Mouse (Mus musculus) midbrain, embryonic 13.5 days (tissue): ENCODE data around the gene Zfp213. TPM values are rescaled to one million over a fixed set of nuclear protein-coding genes. Genes with fewer than 3 reads are reported as not detected.

Experiments
- ATAC-seq: fragments of 200-750 bp; cut with Nextera tagmentation; 2 replicates; pipeline ENCODE4 v1.8.0; 2017; ENCODE audit warnings: mild to moderate bottlenecking, moderate TSS enrichment, moderate library complexity
- H3K27ac ChIP-seq: fragments of 300-500 bp; sonication (generic); 2 replicates; pipeline ENCODE4 v1.5.1; 2015; ENCODE audit warnings: inconsistent platforms, mild to moderate bottlenecking, moderate library complexity
- H3K27me3 ChIP-seq: fragments of 300-500 bp; sonication (generic); 2 replicates; pipeline ENCODE4 v1.6.1; 2015; ENCODE audit warnings: mild to moderate bottlenecking, inconsistent platforms
- H3K36me3 ChIP-seq: fragments of 300-500 bp; sonication (generic); 2 replicates; pipeline ENCODE4 v1.6.1; 2015; ENCODE audit warnings: mild to moderate bottlenecking, inconsistent platforms
- H3K4me1 ChIP-seq: fragments of 300-500 bp; sonication (generic); replicated peaks from 2 replicates; pipeline ENCODE4 v1.6.1; 2015; ENCODE audit warnings: inconsistent platforms
- H3K4me2 ChIP-seq: fragments of 300-500 bp; sonication (generic); replicated peaks from 2 replicates; pipeline ENCODE4 v1.6.1; 2015; ENCODE audit warnings: moderate library complexity, mild to moderate bottlenecking, inconsistent platforms
- H3K4me3 ChIP-seq: fragments of 300-500 bp; sonication (generic); replicated peaks from 2 replicates; pipeline ENCODE4 v1.5.1; 2015; ENCODE audit warnings: mild to moderate bottlenecking, inconsistent platforms
- H3K9ac ChIP-seq: fragments of 300-500 bp; sonication (generic); replicated peaks from 2 replicates; pipeline ENCODE4 v1.6.1; 2015; ENCODE audit warnings: mild to moderate bottlenecking, inconsistent platforms
- H3K9me3 ChIP-seq: fragments of 300-500 bp; sonication (generic); 2 replicates; pipeline ENCODE4 v1.6.1; 2016; ENCODE audit warnings: mild to moderate bottlenecking, inconsistent platforms
- WGBS: fragments of 180-500 bp; shearing (Covaris S2); methylation state at CpG from one replicate; pipeline ENCODE4 v1.1.7; 2015; 5-methylcytosine and 5-hydroxymethylcytosine counted together
- polyA plus RNA-seq: library from polyadenylated mRNA; unstranded; fragments of >200 nt; fragmentation: Nextera tagmentation; extraction: Ambion mirVana; gene quantifications from 2 replicates; pipeline ENCODE4 v1.2.1, GENCODE M21; 2015

Gene Zfp213
- polyA plus RNA-seq, 1 experiment from 2014 or later, result 20.4 TPM

DNA sequence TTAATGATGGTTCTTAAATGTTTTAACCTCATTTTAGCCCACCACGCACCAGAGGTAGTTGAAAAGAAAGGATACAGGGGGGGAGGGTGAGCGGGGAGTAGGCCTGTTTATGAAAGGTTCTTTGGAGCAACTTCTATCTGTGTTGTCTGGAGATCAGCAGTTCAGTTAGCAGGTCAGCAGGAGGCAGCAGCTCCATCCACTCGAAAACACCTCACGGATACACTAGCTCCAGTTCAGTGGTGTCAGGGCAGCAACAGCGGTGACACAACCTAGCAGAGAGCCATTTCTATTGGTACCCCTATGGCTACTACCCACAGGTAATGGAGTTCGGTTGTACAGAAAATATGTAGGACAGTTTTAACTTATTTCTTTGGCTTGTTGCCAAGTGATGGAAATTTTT, 6.0 kb upstream of the Zfp213 start:
- Histone ChIP-seq H3K9me3 (no peaks in the 10 kb centered on the region), H3K27me3 (no peaks in the 10 kb centered on the region), H3K4me1 (peaks cover 3% of the 10 kb centered on the region), H3K36me3 (peaks cover 28% of the 10 kb centered on the region), H3K4me2 (no peak overlapping the region), H3K4me3 (no peak overlapping the region), H3K9ac (no peak overlapping the region), H3K27ac (no peak overlapping the region)
- no peak for ATAC-seq
- 39% methylated on average over 6 of the region's 6 CpGs for WGBS

DNA sequence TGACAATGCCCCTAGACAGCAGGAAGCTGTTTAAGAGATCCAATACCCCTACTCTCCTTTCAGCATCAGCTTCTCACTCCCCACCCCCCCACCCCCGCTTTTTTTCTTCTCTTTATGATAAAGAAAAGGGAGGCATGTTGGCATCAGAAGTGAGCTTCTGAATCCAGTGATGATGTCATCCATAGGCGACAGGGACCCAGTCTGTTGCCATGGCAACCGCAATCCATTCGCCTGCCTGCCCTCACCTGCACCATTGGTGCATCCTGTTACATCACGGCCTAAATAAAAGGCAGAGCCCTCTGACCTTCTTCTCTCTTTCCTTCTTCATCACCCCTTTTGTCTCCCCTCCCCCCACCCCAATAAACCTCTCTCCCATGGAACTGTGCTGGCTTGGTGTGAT, 4.3 kb upstream of the Zfp213 start:
- no peak for ATAC-seq

DNA sequence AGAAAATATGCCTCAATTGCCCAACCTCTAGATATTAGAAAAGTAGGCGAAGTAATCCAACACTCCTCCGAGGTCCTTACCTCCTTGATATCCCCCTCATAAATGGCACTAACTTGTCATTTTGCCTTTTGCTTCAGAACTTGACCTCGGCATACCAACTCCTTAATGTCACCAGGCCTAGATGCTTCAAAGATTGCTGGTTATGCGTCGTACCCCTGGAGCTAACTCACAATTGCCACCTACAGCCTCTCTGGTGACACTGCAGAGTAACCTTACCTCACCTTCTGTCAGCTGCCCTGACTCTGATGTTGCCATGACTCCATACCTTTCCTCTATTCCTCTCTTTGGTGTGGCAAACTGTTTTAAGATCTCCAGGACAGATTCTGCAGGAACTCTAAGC, 2.7 kb upstream of the Zfp213 start:
- Histone ChIP-seq H3K4me2 (no peak overlapping the region), H3K36me3 (no peaks in the 10 kb centered on the region), H3K4me1 (peaks cover 15% of the 10 kb centered on the region), H3K4me3 (no peak overlapping the region), H3K9me3 (no peaks in the 10 kb centered on the region), H3K9ac (no peak overlapping the region), H3K27ac (no peak overlapping the region), H3K27me3 (no peaks in the 10 kb centered on the region)
- 61% methylated on average over 5 of the region's 5 CpGs for WGBS
- ATAC-seq, result no peak

More for the DNA sequence above, 4.3 kb upstream of the Zfp213 start:
- H3K4me3 ChIP-seq, result no peak overlapping the region
- H3K9me3 ChIP-seq, result no peaks in the 10 kb centered on the region
- H3K27me3 ChIP-seq, result no peaks in the 10 kb centered on the region
- WGBS, result 26% methylated on average over 5 of the region's 5 CpGs
- peaks cover 8% of the 10 kb centered on the region for H3K4me1 ChIP-seq
- no peak overlapping the region for H3K27ac ChIP-seq
- peaks cover 12% of the 10 kb centered on the region for H3K36me3 ChIP-seq
- H3K4me2 ChIP-seq, result no peak overlapping the region
- H3K9ac ChIP-seq, result no peak overlapping the region

DNA sequence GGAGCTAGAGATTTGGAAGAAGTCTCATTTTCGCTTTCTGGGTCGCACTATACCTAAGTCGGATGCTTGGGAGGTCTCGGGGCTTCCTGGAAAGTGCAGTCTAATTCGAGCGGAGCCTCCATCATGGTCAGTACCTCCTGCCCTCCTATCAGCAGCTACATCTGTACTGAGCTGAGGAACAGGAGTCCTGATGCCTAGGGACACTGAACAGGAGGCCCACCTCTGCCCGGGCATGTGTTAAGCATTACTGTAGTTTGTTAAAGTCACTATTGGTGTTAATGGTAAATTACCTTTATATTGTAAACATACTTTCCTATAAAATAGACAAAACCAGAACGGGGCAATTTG, 304 bp upstream of the Zfp213 start:
- peak overlapping the region; percentile 93 for H3K27ac ChIP-seq
- 3% methylated on average over 8 of the region's 8 CpGs for WGBS
- peaks cover 15% of the 10 kb centered on the region for H3K4me1 ChIP-seq
- peaks cover 18% of the 10 kb centered on the region for H3K36me3 ChIP-seq
- peak overlapping the region; percentile 82 for H3K4me3 ChIP-seq
- H3K9ac ChIP-seq, result peak overlapping the region; percentile 93
- no peaks in the 10 kb centered on the region for H3K27me3 ChIP-seq
- H3K4me2 ChIP-seq, result peak overlapping the region; percentile 60
- peak; percentile 90 for ATAC-seq
- no peaks in the 10 kb centered on the region for H3K9me3 ChIP-seq

DNA sequence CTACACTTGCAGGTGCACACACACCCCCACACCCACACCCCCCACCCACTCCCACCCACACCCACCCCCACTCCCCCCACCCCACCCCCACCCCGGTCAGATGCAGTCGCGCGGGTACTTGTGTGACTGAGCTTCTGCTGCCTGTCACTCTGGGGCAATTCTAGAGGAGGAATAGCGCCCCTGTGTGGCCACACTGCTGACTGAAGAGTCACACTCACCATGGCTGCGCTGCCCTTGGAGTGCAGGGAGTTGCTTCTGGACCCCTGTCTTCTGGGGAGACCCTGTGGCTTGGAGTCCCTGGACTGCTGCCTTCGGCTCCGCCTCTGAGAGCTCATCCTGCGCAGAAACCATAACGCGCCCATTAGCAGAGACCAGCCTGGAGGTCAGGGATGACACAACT, 4.3 kb downstream of the Zfp213 start:
- no peak for ATAC-seq
- H3K9me3 ChIP-seq, result no peaks in the 10 kb centered on the region
- 49% methylated on average over 11 of the region's 11 CpGs for WGBS
- H3K4me2 ChIP-seq, result no peak overlapping the region
- H3K27ac ChIP-seq, result no peak overlapping the region
- H3K9ac ChIP-seq, result no peak overlapping the region
- no peaks in the 10 kb centered on the region for H3K27me3 ChIP-seq
- peaks cover 10% of the 10 kb centered on the region for H3K4me1 ChIP-seq
- peaks cover 64% of the 10 kb centered on the region for H3K36me3 ChIP-seq
- H3K4me3 ChIP-seq, result no peak overlapping the region

DNA sequence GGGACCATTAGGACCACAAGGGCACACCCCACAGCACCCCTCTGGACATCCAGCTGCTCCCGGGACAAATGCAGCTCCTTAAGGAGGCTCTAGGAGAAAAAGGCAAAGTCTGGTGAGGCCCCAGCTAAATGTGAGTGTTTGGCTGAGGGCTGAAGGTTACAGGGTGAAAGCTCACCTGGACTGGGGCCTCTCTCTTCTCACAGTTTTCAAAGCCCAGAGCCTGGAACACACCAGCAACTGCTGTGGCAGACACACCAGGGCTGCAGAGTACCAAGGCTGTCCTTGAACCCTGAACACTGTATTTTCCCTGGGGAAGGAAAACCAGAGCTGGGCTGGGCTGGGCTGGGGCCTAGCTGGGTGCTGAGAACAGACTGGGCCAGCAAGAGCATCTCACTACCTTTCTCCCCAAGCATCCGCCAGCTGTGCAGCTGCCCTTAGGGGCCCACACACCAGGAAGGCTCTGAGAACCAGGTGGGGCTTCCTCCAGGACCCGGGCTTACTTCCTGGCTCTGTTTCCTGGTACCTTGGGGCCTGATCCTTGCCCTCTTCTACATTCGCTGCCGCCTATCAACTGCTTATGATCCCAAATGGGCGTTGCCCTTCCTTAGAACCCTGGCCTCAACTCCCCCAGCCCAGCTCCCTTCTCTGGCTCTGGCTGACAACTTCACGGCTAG, 8.7 kb downstream of the Zfp213 start:
- peaks cover 58% of the 10 kb centered on the region for H3K36me3 ChIP-seq
- no peak overlapping the region for H3K4me2 ChIP-seq
- no peaks in the 10 kb centered on the region for H3K27me3 ChIP-seq
- H3K4me3 ChIP-seq, result no peak overlapping the region
- no peak for ATAC-seq
- H3K4me1 ChIP-seq, result peaks cover 7% of the 10 kb centered on the region
- no peak overlapping the region; the same call in 1 of the 2 replicates for H3K9ac ChIP-seq
- WGBS, result 85% methylated on average over 7 of the region's 7 CpGs
- H3K27ac ChIP-seq, result no peak overlapping the region
- no peaks in the 10 kb centered on the region for H3K9me3 ChIP-seq

DNA sequence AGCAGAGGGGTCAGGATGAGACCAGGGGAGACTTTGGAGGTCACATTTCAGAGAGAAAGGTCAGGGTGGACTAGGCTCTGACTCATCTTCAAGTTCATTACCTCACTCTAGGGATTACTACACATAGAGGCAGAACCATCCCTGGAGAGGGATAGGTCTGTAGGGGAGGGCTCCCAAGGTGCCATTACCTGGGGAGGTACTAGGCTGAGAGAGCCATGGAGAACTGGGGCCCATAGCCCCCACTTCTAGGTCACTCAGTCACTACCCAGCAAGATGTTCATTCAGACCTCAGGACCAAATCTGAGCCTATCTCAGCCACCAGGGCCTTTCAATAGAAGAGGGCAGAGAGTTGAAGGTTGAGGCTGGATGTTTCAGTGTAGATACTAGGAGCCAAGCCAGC, 9.7 kb downstream of the Zfp213 start:
- Histone ChIP-seq H3K4me2 (no peak overlapping the region), H3K4me3 (no peak overlapping the region), H3K27ac (no peak overlapping the region), H3K4me1 (peaks cover 14% of the 10 kb centered on the region), H3K9me3 (no peaks in the 10 kb centered on the region), H3K9ac (no peak overlapping the region), H3K36me3 (peaks cover 51% of the 10 kb centered on the region), H3K27me3 (no peaks in the 10 kb centered on the region)
- no peak for ATAC-seq

DNA sequence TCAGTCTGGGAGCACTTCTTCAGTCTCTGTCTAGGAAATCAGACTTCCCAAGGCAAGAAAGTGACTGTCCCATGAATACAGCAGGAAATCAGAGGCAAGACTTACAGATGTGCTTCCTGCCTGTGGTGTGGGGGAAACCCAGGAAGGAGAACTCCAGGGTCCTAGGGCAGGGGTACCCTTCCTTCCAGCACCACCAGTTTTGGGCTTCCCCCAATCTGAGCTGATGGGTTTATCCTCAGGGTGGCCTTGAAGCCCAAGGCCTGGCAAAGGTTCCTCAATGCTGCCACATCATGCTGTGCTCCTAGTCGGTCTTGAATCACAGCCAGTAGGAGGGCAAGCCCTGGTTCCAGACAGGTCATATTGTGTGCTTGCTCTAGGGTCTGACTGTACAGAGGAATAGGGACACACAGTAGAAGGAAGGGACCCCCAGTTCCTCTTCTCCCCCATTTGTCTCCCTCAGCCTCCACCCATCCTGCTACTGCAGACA, 10.4 kb downstream of the Zfp213 start:
- ATAC-seq, result no peak
- Histone ChIP-seq H3K27ac (no peak overlapping the region), H3K4me1 (peaks cover 21% of the 10 kb centered on the region), H3K4me3 (no peak overlapping the region), H3K9me3 (no peaks in the 10 kb centered on the region), H3K4me2 (no peak overlapping the region), H3K27me3 (no peaks in the 10 kb centered on the region), H3K36me3 (peaks cover 44% of the 10 kb centered on the region), H3K9ac (no peak overlapping the region)
- WGBS, result 85% methylated on average over 1 of the region's 1 CpGs

DNA sequence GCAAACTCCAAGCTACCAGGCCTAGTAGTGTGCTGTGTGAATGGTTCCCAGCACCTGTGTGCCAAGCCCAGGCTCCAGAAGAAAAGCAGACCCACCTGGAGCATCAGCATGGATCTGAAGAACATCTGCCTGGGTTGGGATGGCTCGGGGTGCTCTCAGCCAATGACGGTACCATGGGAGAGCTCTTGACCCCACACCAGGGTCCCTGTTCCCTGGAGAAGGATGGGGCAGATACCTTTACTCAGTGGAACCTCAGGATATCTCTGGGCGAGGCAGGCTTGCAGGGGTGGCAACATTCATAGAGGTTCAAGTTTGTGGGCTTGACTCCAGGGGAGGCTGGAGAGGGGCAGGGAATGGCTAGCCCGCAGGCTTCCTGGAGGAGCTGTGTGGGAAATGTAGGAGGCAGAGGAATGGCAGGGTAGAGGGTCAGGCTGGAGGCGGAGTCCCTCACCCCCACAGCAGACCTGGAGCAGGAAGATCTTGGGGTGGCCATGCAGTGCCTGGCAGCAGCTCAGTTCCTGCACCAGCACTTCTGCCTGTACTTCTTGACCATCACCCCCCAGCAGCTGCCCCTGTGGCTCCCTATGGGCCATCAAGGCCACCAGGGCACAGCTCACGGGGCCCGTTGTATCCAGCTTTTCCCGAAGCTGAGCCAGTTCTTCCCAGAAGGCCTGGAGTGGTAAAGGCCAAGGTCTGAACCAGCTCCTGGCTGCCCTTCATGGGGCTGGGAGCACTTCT, 11.0 kb downstream of the Zfp213 start:
- Histone ChIP-seq H3K27ac (no peak overlapping the region), H3K9ac (no peak overlapping the region), H3K4me3 (no peak overlapping the region), H3K4me1 (peaks cover 21% of the 10 kb centered on the region), H3K9me3 (no peaks in the 10 kb centered on the region), H3K36me3 (peaks cover 38% of the 10 kb centered on the region), H3K27me3 (no peaks in the 10 kb centered on the region), H3K4me2 (no peak overlapping the region)
- no peak for ATAC-seq
- 89% methylated on average over 8 of the region's 8 CpGs for WGBS

DNA sequence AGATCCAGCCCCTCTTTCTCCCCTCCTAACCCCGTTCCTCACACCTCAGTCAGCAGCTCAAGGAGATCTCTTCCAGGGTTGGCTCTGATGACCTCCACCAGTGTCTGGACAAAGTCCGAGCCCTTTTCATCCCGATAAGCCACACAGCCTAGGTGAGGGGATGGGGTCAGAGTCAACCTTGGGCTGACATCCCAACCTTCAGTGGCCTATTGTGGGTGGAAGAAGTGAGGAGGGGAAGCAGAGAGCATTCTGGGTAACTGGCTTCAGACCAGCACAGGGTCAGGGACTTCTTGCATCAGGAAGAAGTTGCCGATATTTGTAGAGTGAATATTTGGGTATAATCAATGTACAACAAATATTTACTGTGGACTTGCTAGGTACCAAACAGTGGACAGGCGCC, 12.1 kb downstream of the Zfp213 start:
- H3K27me3 ChIP-seq, result no peaks in the 10 kb centered on the region
- no peak overlapping the region for H3K4me3 ChIP-seq
- no peak overlapping the region for H3K9ac ChIP-seq
- ATAC-seq, result no peak
- no peak overlapping the region for H3K4me2 ChIP-seq
- H3K9me3 ChIP-seq, result no peaks in the 10 kb centered on the region
- peaks cover 27% of the 10 kb centered on the region for H3K36me3 ChIP-seq
- H3K27ac ChIP-seq, result no peak overlapping the region
- H3K4me1 ChIP-seq, result peaks cover 21% of the 10 kb centered on the region
- WGBS, result 68% methylated on average over 5 of the region's 5 CpGs

DNA sequence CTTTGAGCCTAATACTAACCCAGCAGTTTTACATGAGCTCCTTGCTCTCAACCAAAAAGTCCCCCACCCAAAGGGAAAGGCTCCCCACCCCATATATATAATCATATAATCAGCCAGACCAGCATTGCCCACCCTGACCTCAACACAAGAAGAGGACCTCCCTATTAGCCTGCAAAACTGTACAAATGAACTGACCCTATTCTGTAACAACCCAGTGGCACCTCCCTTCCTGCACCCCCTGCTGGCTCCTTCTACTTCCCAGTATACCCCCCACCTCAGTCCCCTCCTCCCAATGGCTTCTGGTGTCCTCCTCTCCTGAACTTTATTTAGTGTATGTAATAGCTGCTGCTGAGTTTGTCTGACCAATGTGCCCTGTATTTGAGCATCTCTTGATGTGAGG, 12.6 kb downstream of the Zfp213 start:
- Histone ChIP-seq H3K36me3 (peaks cover 22% of the 10 kb centered on the region), H3K27ac (peak overlapping the region; percentile 48), H3K4me2 (peak overlapping the region; percentile 71), H3K9ac (peak overlapping the region; percentile 67), H3K9me3 (no peaks in the 10 kb centered on the region), H3K4me3 (peak overlapping the region; percentile 56), H3K4me1 (peaks cover 21% of the 10 kb centered on the region), H3K27me3 (no peaks in the 10 kb centered on the region)
- no peak for ATAC-seq

DNA sequence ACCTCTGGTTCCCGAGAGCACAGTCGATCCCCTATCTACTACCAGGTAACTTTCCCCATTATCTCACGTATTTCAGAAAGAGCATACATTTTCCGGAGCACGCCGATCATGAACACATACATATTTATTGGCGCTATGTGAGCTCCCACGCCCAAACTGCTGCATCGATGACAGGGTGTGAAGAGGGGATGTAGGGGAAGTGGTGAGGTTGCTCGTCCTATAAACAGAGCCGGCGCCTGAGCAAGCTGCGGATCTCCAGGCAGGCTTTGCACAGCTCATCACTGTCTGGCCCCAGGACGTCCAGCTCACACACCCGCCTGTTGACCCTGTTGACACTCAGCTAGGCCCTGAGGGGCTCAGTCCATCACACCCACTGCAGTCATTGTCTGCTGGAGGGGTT, 13.2 kb downstream of the Zfp213 start:
- Histone ChIP-seq H3K36me3 (peaks cover 16% of the 10 kb centered on the region), H3K27ac (peak overlapping the region; percentile 48), H3K4me3 (peak overlapping the region; percentile 56), H3K9me3 (no peaks in the 10 kb centered on the region), H3K4me2 (peak overlapping the region; percentile 71), H3K4me1 (peaks cover 21% of the 10 kb centered on the region), H3K27me3 (no peaks in the 10 kb centered on the region), H3K9ac (peak overlapping the region; percentile 67)
- under 1% methylated on average over 15 of the region's 15 CpGs for WGBS
- peak; percentile 25 for ATAC-seq
